ENCODE assay signal across 9 mouse cellular contexts in the genomic region with DNA sequence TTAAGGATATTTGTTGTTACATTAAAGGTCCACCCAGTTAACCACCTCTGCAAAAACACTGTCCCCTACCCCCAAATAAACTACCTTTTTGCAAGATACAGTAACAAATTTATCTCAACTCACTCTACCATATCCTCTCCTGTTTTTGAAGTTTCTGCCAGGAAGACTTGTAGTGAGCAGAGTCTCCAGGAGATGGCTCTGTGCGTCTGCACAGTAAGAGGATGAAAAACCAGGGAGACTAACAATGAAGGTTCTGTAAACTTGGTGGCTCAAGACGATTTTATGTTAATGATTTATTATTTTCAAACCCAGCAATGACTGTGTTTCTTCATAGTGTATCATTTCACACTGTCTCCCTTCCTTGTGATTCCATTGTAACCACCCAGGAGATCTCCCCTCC. TPM values are rescaled to one million over a fixed set of nuclear protein-coding genes. Genes with fewer than 3 reads are reported as not detected.
DNase-seq lines count a peak whose midpoint lies in the region; ATAC-seq and TF ChIP-seq lines count a peak whose summit lies in the region.
"Had no signal": no experiment of that assay in that cellular context is flagged by ENCODE, and none has a peak within 500 bp of the region (broad histone marks: within the 10 kb centered on the region; RNA-seq: fewer than 3 reads in every experiment).

No protein-coding gene starts in this region.

- no peaks in the 10 kb centered on the region for H3K9me3 ChIP-seq in ES-Bruce4 (replicated peaks; ENCODE audit: control insufficient read depth, insufficient read depth, low read length, poor library complexity, severe bottlenecking)
- H3K9me3 ChIP-seq: neural tube, embryonic 12.5 days had no signal

- no peak for TF ChIP-seq POLR2A in ES-Bruce4 (IDR thresholded peaks at IDR 0.05; ENCODE audit: insufficient read depth, low read length)
- TF ChIP-seq POLR2A in brain, embryonic 14.5 days (IDR thresholded peaks at IDR 0.05; ENCODE audit: borderline replicate concordance, extremely low read depth, insufficient read depth, insufficient read length, poor library complexity, severe bottlenecking): no peak
- no peak for TF ChIP-seq POLR2A in lung, adult 2 months (IDR thresholded peaks at IDR 0.05; ENCODE audit: borderline replicate concordance, extremely low read depth, low read depth, low read length)

- DNase-seq in kidney, adult 18-20 months: peak; percentile 16
- DNase-seq in kidney, adult 11 months: no peak
- peak; percentile 55 for DNase-seq in brain, embryonic 14.5 days (ENCODE audit: low read depth)
- peak; percentile 26 to 32 for DNase-seq in layer of hippocampus, adult 2 months (ENCODE audit: low spot score in 2 of 2)
- no peak for DNase-seq in thymus, postnatal 36 days
- DNase-seq in lung, adult 2 months: no peak

- 7% methylated on average over 2 of the region's 2 CpGs for whole genome bisulfite sequencing in lung, adult 2 months

- H3K27ac ChIP-seq in ES-Bruce4 (ENCODE audit: insufficient read depth, low read length): no peak overlapping the region
- H3K27ac ChIP-seq in layer of hippocampus, adult 2 months: no peak overlapping the region
- H3K27ac ChIP-seq: neural tube, embryonic 12.5 days had no signal

- H3K4me3 ChIP-seq in ES-Bruce4 (ENCODE audit: low read depth, low read length): no peak overlapping the region
- no peak overlapping the region for H3K4me3 ChIP-seq in layer of hippocampus, adult 2 months
- H3K4me3 ChIP-seq in lung, adult 2 months (replicated peaks; ENCODE audit: extremely low read depth, low read depth, low read length): no peak overlapping the region
- H3K4me3 ChIP-seq: neural tube, embryonic 12.5 days had no signal

- no peaks in the 10 kb centered on the region for H3K4me1 ChIP-seq in ES-Bruce4 (ENCODE audit: control insufficient read depth, insufficient read depth, low read length)
- no peaks in the 10 kb centered on the region for H3K4me1 ChIP-seq in lung, adult 2 months (ENCODE audit: control insufficient read depth, insufficient read depth, low read length)
- H3K4me1 ChIP-seq: neural tube, embryonic 12.5 days had no signal

- no peaks in the 10 kb centered on the region for H3K27me3 ChIP-seq in ES-Bruce4 (ENCODE audit: control insufficient read depth, insufficient read depth, low read length, poor library complexity, severe bottlenecking)
- H3K27me3 ChIP-seq: neural tube, embryonic 12.5 days had no signal

- H3K36me3 ChIP-seq in ES-Bruce4 (ENCODE audit: control insufficient read depth, insufficient read depth, low read length, poor library complexity, severe bottlenecking): no peaks in the 10 kb centered on the region
- H3K36me3 ChIP-seq: neural tube, embryonic 12.5 days had no signal

- H3K9ac ChIP-seq in ES-Bruce4 (ENCODE audit: low read depth, poor library complexity, severe bottlenecking): no peak overlapping the region
- H3K9ac ChIP-seq: neural tube, embryonic 12.5 days had no signal

- peak; percentile 19 for TF ChIP-seq CTCF in ES-Bruce4 (IDR thresholded peaks at IDR 0.05; ENCODE audit: low read depth, low read length)
- peak; percentile 53; the same call in 1 of the 2 replicates for TF ChIP-seq CTCF in brain, embryonic 14.5 days (IDR thresholded peaks at IDR 0.05; ENCODE audit: borderline replicate concordance, extremely low read depth, insufficient read depth, insufficient read length)
- peak; percentile 86 for TF ChIP-seq CTCF in layer of hippocampus, adult 2 months (conservative IDR thresholded peaks at IDR 0.05)
- TF ChIP-seq CTCF in lung, adult 2 months (IDR thresholded peaks at IDR 0.05; ENCODE audit: insufficient read depth, low read length): no peak

- TF ChIP-seq EP300 in ES-Bruce4 (IDR thresholded peaks at IDR 0.05; ENCODE audit: insufficient read depth, low read depth, low read length): no peak

- ATAC-seq in activated CD4-positive, CD25-positive, alpha-beta regulatory T cell, adult 4 months: no peak

RNA-seq across cellular contexts. Expression of gene Pate4, which starts 18.8 kb away (rescaled TPM):
- polyA plus RNA-seq in ES-Bruce4 (2011; ENCODE audit: insufficient read depth, insufficient read length, low read depth, missing spikeins): not detected in 2 replicates
- not detected in 2 replicates for polyA plus RNA-seq in brain, embryonic 14.5 days (2012; rRNA removed)
- not detected for total RNA-seq in layer of hippocampus, adult 2 months (2021)
- polyA plus RNA-seq in activated CD4-positive, CD25-positive, alpha-beta regulatory T cell, adult 4 months (2017; shearing (Covaris generic)): under 1 TPM in 1 of 2 experiments, not detected in 1; 0.42 TPM
- not detected in 2 replicates for polyA plus RNA-seq in lung, adult 2 months (2012; rRNA removed)
- polyA plus RNA-seq: neural tube, embryonic 12.5 days had no signal

RNA-seq across cellular contexts. Expression of gene Hyls1, which starts 22.7 kb away (rescaled TPM):
- polyA plus RNA-seq in ES-Bruce4 (2011; ENCODE audit: insufficient read depth, insufficient read length, low read depth, missing spikeins): 26.1 and 29.5 TPM in 2 replicates
- 13.4 and 14.5 TPM in 2 replicates for polyA plus RNA-seq in brain, embryonic 14.5 days (2012; rRNA removed)
- total RNA-seq in layer of hippocampus, adult 2 months (2021): 10 to 100 TPM; 13.0 to 15.8 TPM
- 1 to 10 TPM; 8.7 to 8.8 TPM for polyA plus RNA-seq in activated CD4-positive, CD25-positive, alpha-beta regulatory T cell, adult 4 months (2017; shearing (Covaris generic))
- polyA plus RNA-seq in lung, adult 2 months (2012; rRNA removed): 0.75 and 0.89 TPM in 2 replicates

RNA-seq across cellular contexts. Expression of gene Pate2, which starts 22.8 kb away (rescaled TPM):
- 1.7 TPM in 2 replicates for polyA plus RNA-seq in ES-Bruce4 (2011; ENCODE audit: insufficient read depth, insufficient read length, low read depth, missing spikeins)
- 1.1 and 1.4 TPM in 2 replicates for polyA plus RNA-seq in brain, embryonic 14.5 days (2012; rRNA removed)
- total RNA-seq in layer of hippocampus, adult 2 months (2021): under 1 TPM; 0.74 to 0.79 TPM
- under 1 TPM in 1 of 2 experiments, not detected in 1; 0.25 TPM for polyA plus RNA-seq in activated CD4-positive, CD25-positive, alpha-beta regulatory T cell, adult 4 months (2017; shearing (Covaris generic))
- not detected in 2 replicates for polyA plus RNA-seq in lung, adult 2 months (2012; rRNA removed)

RNA-seq across cellular contexts. Expression of gene Pus3, which starts 34.5 kb away (rescaled TPM):
- 16.3 and 20.3 TPM in 2 replicates for polyA plus RNA-seq in ES-Bruce4 (2011; ENCODE audit: insufficient read depth, insufficient read length, low read depth, missing spikeins)
- 12.6 and 16.1 TPM in 2 replicates for polyA plus RNA-seq in brain, embryonic 14.5 days (2012; rRNA removed)
- total RNA-seq in layer of hippocampus, adult 2 months (2021): 10 to 100 TPM; 13.0 to 14.2 TPM
- 10 to 100 TPM; 21.0 to 27.0 TPM for polyA plus RNA-seq in activated CD4-positive, CD25-positive, alpha-beta regulatory T cell, adult 4 months (2017; shearing (Covaris generic))
- polyA plus RNA-seq in lung, adult 2 months (2012; rRNA removed): 1.1 and 2.2 TPM in 2 replicates

RNA-seq across cellular contexts. Expression of gene Ddx25, which starts 34.6 kb away (rescaled TPM):
- polyA plus RNA-seq in ES-Bruce4 (2011; ENCODE audit: insufficient read depth, insufficient read length, low read depth, missing spikeins): 2.2 and 2.4 TPM in 2 replicates
- polyA plus RNA-seq in brain, embryonic 14.5 days (2012; rRNA removed): 11.2 and 15.2 TPM in 2 replicates
- total RNA-seq in layer of hippocampus, adult 2 months (2021): 10 to 100 TPM; 13.9 to 14.9 TPM
- polyA plus RNA-seq in activated CD4-positive, CD25-positive, alpha-beta regulatory T cell, adult 4 months (2017; shearing (Covaris generic)): under 1 TPM; 0.09 to 0.17 TPM
- 0.02 and 0.03 TPM in 2 replicates for polyA plus RNA-seq in lung, adult 2 months (2012; rRNA removed)

Comparison
In these comparisons a context has a peak if more than half of its experiments do, and no peak if none do; other contexts are left out.
1. DNase-seq: peak in kidney, adult 18-20 months (single experiment), brain, embryonic 14.5 days (single experiment) and layer of hippocampus, adult 2 months (2 of 2); none in kidney, adult 11 months (single experiment), thymus, postnatal 36 days (0 of 2) and lung, adult 2 months (single experiment).